Mouse (Mus musculus): Measurements from ENCODE around the gene Aplf.

Gene Aplf

DNA sequence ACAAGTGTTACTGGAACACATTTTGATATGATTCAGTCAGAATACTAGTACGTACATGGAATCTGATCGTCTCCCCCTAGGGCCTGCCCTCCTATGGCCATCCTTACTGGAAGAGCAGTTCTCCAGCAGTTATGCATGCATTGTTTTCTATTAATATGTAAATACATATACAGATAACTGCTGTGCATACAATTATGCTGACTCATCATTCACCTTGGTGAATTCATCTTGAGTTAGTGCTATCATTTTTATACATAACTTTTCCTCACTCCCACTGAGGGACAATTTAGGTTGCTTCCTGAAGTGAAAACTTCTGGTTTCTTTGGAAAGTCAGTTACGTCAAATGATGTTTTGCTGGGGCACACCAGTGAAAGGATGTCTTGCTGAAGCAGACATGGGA lies 48.8 kb downstream of the Aplf start:
- no peak for DNase-seq (ENCODE audit: extremely low spot score)

- no peak for DNase-seq (ENCODE audit: extremely low spot score)
Observed at GRCm38 (mm10) chr6:87621281-87621680, 50.7 kb downstream of the Aplf start.

- DNase-seq (ENCODE audit: extremely low spot score) = no peak
Observed at GRCm38 (mm10) chr6:87618021-87618420, 54.0 kb downstream of the Aplf start.

GRCm38 (mm10) chr6:87615696-87616083 lies 56.3 kb downstream of the Aplf start:
- DNase-seq (ENCODE audit: extremely low spot score) = no peak

DNA sequence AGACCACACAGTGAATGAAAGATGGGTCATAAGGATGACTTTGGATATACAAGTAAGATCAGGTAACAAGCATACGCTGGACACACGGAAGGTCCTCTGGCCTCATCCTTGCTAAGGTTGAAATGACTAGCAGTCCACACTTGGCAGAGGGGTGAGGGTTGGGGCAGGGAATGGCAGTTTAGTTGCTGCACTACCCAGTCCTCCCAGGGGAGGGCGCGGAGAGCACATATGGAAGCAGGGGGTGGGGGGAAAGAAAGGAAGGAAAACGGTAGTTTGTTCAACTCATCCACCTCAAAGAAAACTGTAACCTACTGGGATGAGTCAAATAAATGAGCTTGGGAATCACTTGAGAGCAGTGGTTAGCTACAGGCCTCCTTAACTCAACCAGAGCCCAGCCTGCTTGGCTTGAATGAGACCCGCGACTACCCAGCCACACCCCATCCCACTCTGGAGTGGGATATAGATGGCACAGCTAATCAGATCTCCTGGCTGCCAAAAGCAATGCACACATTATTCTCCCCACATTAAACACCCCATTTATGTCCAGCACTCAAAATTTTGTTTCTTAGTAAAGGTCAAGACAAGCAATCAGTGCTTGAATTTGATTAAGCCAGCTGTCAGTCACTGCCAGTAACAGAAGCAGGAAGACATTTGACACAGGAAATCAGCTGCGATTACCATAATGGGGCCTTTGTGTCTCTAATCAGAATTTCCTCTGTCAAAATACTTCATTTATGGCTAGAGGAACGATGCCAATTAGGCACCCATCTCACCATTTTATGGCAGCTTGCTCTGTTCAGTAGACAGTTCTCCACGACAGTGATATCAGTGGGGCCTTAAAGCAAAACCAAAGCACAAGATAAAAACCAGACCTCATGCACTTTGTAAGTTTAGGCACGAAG lies 56.9 kb downstream of the Aplf start:
- peak; percentile 35 for DNase-seq (ENCODE audit: extremely low spot score)

GRCm38 (mm10) chr6:87599825-87600224 lies 72.2 kb downstream of the Aplf start:
- no peak for DNase-seq (ENCODE audit: extremely low spot score)

GRCm38 (mm10) chr6:87597116-87597833 lies 74.7 kb downstream of the Aplf start:
- peak; percentile 48 for DNase-seq (ENCODE audit: extremely low spot score)

DNA sequence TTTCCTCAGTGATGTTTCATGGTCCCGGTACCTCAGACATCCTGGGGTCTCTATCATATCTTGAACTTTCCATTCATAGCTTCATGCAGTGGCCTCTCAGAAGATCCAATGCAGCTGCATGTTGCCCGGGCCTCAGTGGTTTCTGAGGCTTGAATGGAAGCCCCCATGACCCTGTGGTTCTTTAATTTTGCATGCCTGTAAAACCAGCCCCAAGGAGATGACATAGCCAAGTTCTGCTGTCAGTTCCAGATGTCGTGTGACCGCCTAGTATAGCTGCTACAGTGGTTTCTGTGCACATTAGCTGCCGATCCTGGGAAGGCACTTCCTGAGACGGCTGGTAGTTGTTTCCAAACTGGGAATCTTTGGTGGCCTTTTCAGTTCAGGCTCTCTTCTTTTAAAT lies 77.8 kb downstream of the Aplf start:
- DNase-seq (ENCODE audit: extremely low spot score) = no peak

DNA sequence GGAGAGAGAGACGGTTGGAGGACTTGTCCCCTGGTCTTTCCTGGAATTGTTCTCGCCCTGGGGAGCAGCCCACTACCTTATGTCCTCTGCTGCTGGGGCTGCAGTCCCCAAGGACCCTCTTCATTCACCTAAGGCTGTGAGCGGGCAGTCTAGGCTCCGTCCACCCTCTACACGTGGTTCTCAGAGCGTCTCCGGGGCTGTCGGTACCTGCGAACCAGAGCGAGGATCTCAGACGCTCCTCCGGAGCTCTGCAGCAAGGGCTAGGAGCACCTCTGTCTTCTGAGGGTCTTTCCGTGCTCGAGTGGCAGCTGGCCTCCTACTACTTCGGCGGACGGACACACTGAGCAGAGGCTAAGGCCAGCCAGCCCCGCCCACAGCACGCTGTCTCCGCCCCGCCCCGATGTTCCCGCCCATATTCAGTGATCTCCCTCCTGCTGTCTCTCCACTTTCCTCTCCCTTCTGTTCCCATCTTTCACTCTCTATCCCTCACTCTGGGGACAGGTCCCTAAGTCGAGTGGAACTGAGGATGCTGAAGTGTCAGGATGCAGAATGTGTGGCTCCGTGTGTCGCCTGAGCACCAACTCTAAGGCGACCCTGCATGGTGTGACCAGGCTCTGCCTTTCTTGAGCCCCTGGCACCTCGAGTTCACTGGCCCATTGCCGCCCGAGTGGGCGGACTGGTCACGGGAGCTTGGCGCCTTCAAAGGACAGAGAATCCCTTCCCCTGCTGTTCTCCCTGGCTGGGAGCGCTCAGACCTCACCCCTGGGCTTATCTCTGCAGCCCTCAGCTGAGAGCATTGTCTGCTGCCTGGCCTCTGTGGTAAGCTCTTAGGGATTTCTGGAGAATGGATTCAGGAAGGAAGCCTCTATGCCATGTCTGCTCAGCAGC lies 81.4 kb downstream of the Aplf start, which contains the start of gene Prokr1:
Prokr1 (minus strand) TSS at position 350 of the 888 bp plus-strand sequence.
- DNase-seq (ENCODE audit: extremely low spot score) = peak; percentile 87

GRCm38 (mm10) chr6:87589718-87590393 lies 82.1 kb downstream of the Aplf start:
- peak; percentile 4 for DNase-seq (ENCODE audit: extremely low spot score)

DNA sequence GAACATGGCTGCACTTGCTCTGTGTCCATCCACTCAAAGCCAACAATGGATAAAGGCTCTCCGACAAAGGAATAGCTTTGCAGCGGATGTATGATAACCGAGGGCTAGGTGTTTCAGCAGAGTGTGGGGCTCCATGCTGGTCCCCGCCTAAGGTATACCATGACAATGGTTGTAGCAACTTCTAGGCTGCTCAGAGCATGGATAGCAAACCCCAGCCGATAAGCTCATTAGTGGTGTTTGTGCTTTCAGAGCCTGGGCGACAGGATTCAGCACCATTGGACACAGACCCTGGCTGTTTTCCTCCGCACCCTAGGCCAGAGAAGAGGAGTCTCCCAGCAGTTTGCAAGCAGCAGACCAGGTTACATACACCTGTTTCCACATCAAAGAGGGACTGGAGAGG lies 88.0 kb downstream of the Aplf start:
- DNase-seq (ENCODE audit: extremely low spot score) = no peak

DNA sequence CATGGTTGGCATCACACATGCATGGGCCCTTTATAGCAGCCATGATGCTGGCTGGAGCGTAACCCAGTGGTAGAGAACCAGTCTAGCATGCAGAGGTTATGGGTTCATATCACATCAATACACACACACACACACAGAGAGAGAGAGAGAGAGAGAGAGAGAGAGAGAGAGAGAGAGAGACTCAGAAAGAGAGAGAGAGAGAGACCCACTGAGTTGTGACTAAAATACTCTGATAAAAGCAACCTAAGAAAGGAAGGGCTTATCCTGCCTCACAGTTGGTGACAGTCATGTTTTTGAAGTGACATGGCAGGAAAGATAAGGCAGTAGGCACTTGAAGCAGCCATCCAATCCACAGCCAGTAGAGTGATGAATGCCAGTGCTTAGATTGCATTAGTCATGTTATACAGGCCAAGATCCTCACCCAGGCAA lies 88.8 kb downstream of the Aplf start:
- no peak for DNase-seq (ENCODE audit: extremely low spot score)

- no peak for DNase-seq (ENCODE audit: extremely low spot score)
Observed at GRCm38 (mm10) chr6:87582456-87582855, 89.5 kb downstream of the Aplf start.

GRCm38 (mm10) chr6:87581581-87581980 lies 90.4 kb downstream of the Aplf start:
- DNase-seq (ENCODE audit: extremely low spot score) = no peak

DNA sequence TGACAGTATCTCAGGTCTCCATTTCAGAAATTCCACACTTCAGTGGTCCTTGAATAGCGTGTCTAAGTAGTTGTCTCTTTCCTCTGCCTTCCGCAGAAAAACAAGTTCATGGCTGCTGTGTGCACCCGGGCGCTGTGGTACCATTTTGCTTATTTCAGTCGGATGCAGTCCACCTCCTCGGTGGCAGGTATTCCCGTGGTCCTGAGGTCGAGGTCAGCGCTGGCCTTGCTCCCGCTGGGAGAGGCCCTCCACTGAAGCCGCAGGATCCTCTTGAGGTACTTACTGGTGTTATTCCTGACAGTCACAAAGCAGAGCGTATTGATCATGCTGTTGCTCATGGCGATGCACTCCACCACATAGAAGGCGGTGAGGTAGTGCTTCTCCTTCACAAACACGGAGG lies 90.9 kb downstream of the Aplf start:
- no peak for DNase-seq (ENCODE audit: extremely low spot score)
